Mouse (Mus musculus) C2C12 (cell line): ENCODE measurements around the gene Dbt.

Experiments
- CTCF ChIP-seq: IDR thresholded peaks from one replicate; pipeline ENCODE4 v1.5.1; 2011; ENCODE audit not compliant: control insufficient read depth, insufficient read depth, insufficient read length
- FOSL1 ChIP-seq: IDR thresholded peaks from one replicate; pipeline ENCODE4 v1.8.0; 2011; ENCODE audit warnings: mild to moderate bottlenecking, low read length; ENCODE audit not compliant: poor library complexity, insufficient read depth, severe bottlenecking
- MYOG ChIP-seq: IDR thresholded peaks from one replicate; pipeline ENCODE4 v1.6.1; 2011; ENCODE audit not compliant: control insufficient read depth, insufficient read length; ENCODE audit errors: extremely low read depth
- USF1 ChIP-seq: IDR thresholded peaks from one replicate; pipeline ENCODE4 v1.6.1; 2011; ENCODE audit warnings: low read depth, mild to moderate bottlenecking, control low read depth, moderate library complexity

DNA sequence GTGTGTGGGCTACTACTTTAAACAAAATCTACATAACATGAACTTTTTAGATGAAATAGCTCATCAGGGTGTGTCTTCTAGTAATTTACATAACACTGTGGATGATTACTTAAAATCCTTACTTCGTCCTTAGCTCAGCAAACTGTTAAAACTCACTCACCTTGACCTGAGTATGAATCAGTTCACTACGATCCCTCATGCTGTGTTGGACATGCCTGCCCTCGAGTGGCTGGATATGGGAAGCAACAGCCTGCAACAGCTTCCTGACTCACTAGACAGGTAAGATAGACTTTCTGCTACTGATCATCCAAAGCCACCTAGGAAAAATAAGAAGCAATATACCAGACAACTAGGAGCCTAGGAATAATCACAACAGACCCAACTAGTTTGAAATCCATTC is 64.4 kb downstream of the Dbt start:
- TF ChIP-seq CTCF (no peak), FOSL1 (no peak), MYOG (no peak), USF1 (no peak)
